Mouse (Mus musculus) Patski (cell line): Measurements from ENCODE around the gene Fzd10. TPM values are rescaled to one million over a fixed set of nuclear protein-coding genes. Genes with fewer than 3 reads are reported as not detected.

Source experiments
- ATAC-seq: fragments of 100-300 bp; one replicate; pipeline ENCODE4 v1.8.0; 2021
- CTCF ChIA-PET: fragments of 350-600 bp; sonication (Branson Sonifier 250); formaldehyde crosslinking; loops from one replicate; lab custom pipeline; 2022; ENCODE audit warnings: inconsistent platforms; lab: Charles Lee
- POLR2A ChIA-PET: fragments of 350-600 bp; sonication (Branson Sonifier 250); formaldehyde crosslinking; loops from one replicate; lab custom pipeline; 2022; ENCODE audit warnings: antibody characterized with exemption, inconsistent platforms; lab: Charles Lee
- DNase-seq: peaks from one replicate; pipeline ENCODE4 v3.0.0-alpha.2; 2011; ENCODE audit warnings: low read depth, low spot score
- H3K27me3 ChIP-seq: fragments of 371-371 bp; one replicate; pipeline ENCODE4 v1.5.1; 2021
- CTCF ChIP-seq: fragments of 100-300 bp; IDR thresholded peaks from one replicate; pipeline ENCODE4 v1.5.1; 2021
- in situ Hi-C: fragments of 300-500 bp; cut with MboI; formaldehyde crosslinking; loops from 3 replicates; pipeline ENCODE4 v1.11.1; 2018; ENCODE audit warnings: low pct_unique_long_range_greater_than_20kb, mixed read lengths
- polyA plus RNA-seq: library from polyadenylated mRNA; unstranded; gene quantifications from one replicate; pipeline ENCODE4 v1.2.3, GENCODE M21; 2021

The Fzd10 gene
- polyA plus RNA-seq, 1 experiment from 2014 or later = not detected

- POLR2A ChIA-PET = no interaction called here
- no peak for ATAC-seq
- in situ Hi-C loops = no loop called here
These were observed 21.5 kb upstream of the Fzd10 start for GRCm38 (mm10) chr5:128579047-128579650.

GRCm38 (mm10) chr5:128580931-128581330 lies 19.7 kb upstream of the Fzd10 start:
- no peaks in the 10 kb centered on the region for H3K27me3 ChIP-seq
- POLR2A ChIA-PET = no interaction called here
- DNase-seq (no peak), ATAC-seq (no peak)
- no peak for TF ChIP-seq CTCF
- CTCF ChIA-PET = no interaction called here
- in situ Hi-C loops = no loop called here

More at GRCm38 (mm10) chr5:128579047-128579650, 21.5 kb upstream of the Fzd10 start:
- TF ChIP-seq CTCF = no peak
- H3K27me3 ChIP-seq = no peaks in the 10 kb centered on the region
- no peak for DNase-seq
- CTCF ChIA-PET = interaction anchor here (1.3 kb wide), 1 partner anchor 9 kb away, joined by 4 read pairs; no protein-coding TSS in a partner anchor

- ChIA-PET POLR2A (no interaction called here), CTCF (no interaction called here)
- in situ Hi-C loops = no loop called here
- H3K27me3 ChIP-seq = no peaks in the 10 kb centered on the region
- no peak for TF ChIP-seq CTCF
- DNase-seq (no peak), ATAC-seq (no peak)
These were observed 19.1 kb upstream of the Fzd10 start for GRCm38 (mm10) chr5:128581516-128581921.

GRCm38 (mm10) chr5:128589231-128589630 lies 11.4 kb upstream of the Fzd10 start:
- no peak for TF ChIP-seq CTCF
- no peak for ATAC-seq
- in situ Hi-C loops = no loop called here
- ChIA-PET POLR2A (no interaction called here), CTCF (no interaction called here)
- DNase-seq = no peak
- H3K27me3 ChIP-seq = no peaks in the 10 kb centered on the region

- ATAC-seq (no peak), DNase-seq (no peak)
- POLR2A ChIA-PET = no interaction called here
- CTCF ChIA-PET = no interaction called here
- peaks cover 12% of the 10 kb centered on the region for H3K27me3 ChIP-seq
- in situ Hi-C loops = no loop called here
- no peak for TF ChIP-seq CTCF
These were observed 7.2 kb upstream of the Fzd10 start for GRCm38 (mm10) chr5:128593446-128593845.

- H3K27me3 ChIP-seq = peaks cover 27% of the 10 kb centered on the region
- no peak for ATAC-seq
- no peak for TF ChIP-seq CTCF
- in situ Hi-C loops = no loop called here
- CTCF ChIA-PET = no interaction called here
- no peak for DNase-seq
- POLR2A ChIA-PET = no interaction called here
These were observed 3.8 kb upstream of the Fzd10 start for GRCm38 (mm10) chr5:128596813-128597212.

GRCm38 (mm10) chr5:128597381-128597780 lies 3.3 kb upstream of the Fzd10 start:
- ChIA-PET CTCF (no interaction called here), POLR2A (no interaction called here)
- no peak for ATAC-seq
- H3K27me3 ChIP-seq = peaks cover 28% of the 10 kb centered on the region
- TF ChIP-seq CTCF = no peak
- DNase-seq = no peak
- in situ Hi-C loops = no loop called here

- no peak for TF ChIP-seq CTCF
- H3K27me3 ChIP-seq = peaks cover 28% of the 10 kb centered on the region
- ChIA-PET CTCF (no interaction called here), POLR2A (no interaction called here)
- DNase-seq (no peak), ATAC-seq (no peak)
- in situ Hi-C loops = no loop called here
These were observed 2.4 kb upstream of the Fzd10 start for GRCm38 (mm10) chr5:128598191-128598720.

GRCm38 (mm10) chr5:128598760-128599364 lies 1.8 kb upstream of the Fzd10 start:
- no peak for TF ChIP-seq CTCF
- DNase-seq (no peak), ATAC-seq (no peak)
- peaks cover 28% of the 10 kb centered on the region for H3K27me3 ChIP-seq
- in situ Hi-C loops = no loop called here
- ChIA-PET POLR2A (no interaction called here), CTCF (no interaction called here)

- POLR2A ChIA-PET = no interaction called here
- in situ Hi-C loops = no loop called here
- peaks cover 28% of the 10 kb centered on the region for H3K27me3 ChIP-seq
- no peak for DNase-seq
- TF ChIP-seq CTCF = no peak
- ATAC-seq = no peak
- CTCF ChIA-PET = no interaction called here
These were observed 1.1 kb upstream of the Fzd10 start for GRCm38 (mm10) chr5:128599365-128600071.
